Mouse (Mus musculus): ENCODE measurements at regions not wholly inside any gene's neighbourhood (a gene's known extent, or its start where the extent isn't known, plus 50 kb on each side); places are given as distances from the start of the nearest gene placed in this dataset.
A peak's percentile ranks its signal among the peaks of the same experiment; 100 is the strongest.

- TF ChIP-seq POLR2A (IDR thresholded peaks at IDR 0.05; ENCODE audit: low read depth, low read length) (0 out of 2 replicates have a peak, but pooled peaks have one; percentile 32), CTCF (IDR thresholded peaks at IDR 0.05; ENCODE audit: borderline replicate concordance, insufficient read depth, low read length) (no peak)
These were observed 559.7 kb downstream of the Nedd1 start for GRCm38 (mm10) chr10:92162473-92163011.
